Mouse (Mus musculus) kidney, adult 11 months (tissue): ENCODE data around the gene Ogdh.
A peak's percentile ranks its signal among the peaks of the same experiment; 100 is the strongest.
"Not testable (repeated sequence)": the region's sequence is repeated elsewhere in the genome, so short reads cannot be mapped to it uniquely, and the experiment has no call there.

Experiments
- DNase-seq: peaks from one replicate; pipeline ENCODE4 v3.0.0; 2022

Ogdh gene

DNA sequence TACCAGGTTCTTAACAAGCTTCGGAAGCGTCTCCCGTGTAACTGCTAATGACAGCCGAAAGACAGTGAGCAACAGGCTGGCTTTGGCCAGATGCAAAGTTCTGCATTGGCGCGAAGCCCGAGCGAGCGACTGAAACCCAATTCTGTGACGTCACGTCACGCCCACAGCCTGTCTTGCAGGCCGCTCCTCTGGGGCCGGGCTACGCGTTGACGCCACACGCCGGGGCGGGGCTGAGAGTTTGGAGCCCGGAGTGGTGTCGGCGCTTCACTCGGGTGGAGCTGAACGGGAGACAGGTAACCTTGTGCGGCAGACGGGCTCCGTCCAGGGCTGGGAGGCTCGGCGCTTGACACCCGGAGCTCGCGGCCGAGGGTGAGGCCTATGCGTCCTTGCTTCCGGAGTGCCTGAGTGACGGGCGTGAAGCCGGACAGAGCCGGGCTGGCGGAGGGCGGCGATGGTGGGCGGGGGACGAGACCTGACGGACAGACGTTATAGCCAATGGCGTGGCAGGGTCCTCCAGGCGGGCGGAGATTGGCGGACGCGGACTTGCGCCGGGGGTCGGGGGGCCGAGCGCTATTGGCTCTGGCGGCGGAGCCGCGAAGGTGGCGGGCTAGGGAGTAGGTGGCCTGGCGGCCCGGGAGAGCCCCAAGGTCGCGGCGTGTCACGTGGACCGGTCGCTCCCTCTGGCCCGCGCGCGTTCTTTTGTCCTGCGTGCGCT, at the start of gene Ogdh:
Ogdh (plus strand) TSS at position 233 of the 715 bp plus-strand sequence.
- DNase-seq, result peak; percentile 98

DNA sequence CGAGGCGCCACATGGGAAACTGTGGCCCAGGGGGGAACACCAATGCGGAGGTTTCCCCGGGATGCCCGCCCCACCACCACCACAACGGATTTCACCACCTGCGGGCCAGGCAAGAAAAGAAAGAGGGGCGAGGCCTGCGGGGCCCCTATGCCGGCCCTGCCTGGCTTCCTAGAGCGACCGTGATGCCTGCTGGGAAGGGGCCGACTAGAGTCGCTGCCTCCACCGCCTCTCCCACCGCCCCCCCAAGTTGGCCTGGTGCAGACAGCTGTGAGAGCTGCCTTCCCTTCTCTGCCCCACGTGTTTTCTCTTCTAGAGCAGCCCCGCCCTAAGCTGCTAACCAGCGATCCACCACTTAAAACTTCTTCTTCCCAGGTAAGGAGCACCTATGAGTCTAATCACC, 46.7 kb upstream of the Ogdh start:
- no peak for DNase-seq

- DNase-seq, result no peak
Observed at GRCm38 (mm10) chr11:6252248-6252647, 39.2 kb upstream of the Ogdh start.

DNA sequence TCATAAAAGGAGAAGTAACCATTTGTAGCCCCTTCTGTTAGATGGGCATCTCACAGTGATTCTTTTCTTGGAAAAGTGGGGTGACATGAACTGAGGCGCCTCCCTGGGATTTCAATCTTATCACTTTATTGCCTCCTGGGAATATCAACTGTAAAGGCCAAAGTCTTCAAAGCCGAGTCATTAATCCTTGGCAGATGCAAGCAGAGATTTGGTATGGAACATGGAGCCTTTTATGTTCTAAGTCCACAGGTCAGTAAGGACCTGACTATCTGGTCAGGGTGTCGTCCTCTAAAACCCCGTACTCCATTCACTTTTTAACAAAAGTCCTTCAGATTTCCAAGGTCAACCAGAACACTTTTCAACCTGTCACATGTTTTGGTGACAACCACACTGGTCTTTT, 38.6 kb upstream of the Ogdh start:
- DNase-seq, result no peak

GRCm38 (mm10) chr11:6254602-6255001, 36.8 kb upstream of the Ogdh start:
- not testable (repeated sequence) for DNase-seq

- peak; percentile 44 for DNase-seq
Observed at GRCm38 (mm10) chr11:6256490-6257072, 34.9 kb upstream of the Ogdh start.

- DNase-seq, result no peak
Observed at GRCm38 (mm10) chr11:6259413-6259812, 32.0 kb upstream of the Ogdh start.

DNA sequence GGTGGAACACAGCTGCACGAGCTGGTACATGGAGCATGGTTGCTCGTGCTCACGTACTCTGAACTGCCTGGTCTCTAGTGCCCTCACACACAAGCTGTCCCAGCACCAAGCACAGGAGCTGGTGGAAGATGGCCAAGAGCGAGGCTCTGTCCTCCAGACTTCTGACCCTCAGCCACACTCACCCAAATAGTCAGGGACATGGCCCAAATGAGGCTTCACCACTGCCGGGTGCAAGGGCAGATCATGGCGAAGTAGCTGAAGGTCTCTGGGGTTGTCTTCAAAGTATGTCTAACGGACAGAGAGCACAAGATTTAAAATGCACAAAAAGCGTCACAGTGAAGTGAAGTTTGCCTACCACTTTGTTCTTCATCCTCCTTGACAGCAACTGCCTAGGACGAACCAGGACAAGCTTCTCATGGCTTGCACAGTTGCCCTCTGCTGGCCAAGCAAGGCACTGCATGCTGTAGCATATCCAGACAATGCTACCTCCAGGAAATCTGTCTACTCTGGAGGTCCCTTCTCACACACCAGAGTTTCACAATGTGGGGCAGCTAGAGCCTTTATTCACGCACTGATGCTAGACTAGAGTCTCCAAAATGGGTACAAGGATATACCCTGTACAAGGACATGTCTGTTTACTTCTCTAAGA, 29.9 kb upstream of the Ogdh start:
- DNase-seq, result no peak

- no peak for DNase-seq
Observed at GRCm38 (mm10) chr11:6266621-6267020, 24.8 kb upstream of the Ogdh start.

- peak; percentile 94 for DNase-seq
Observed at GRCm38 (mm10) chr11:6267320-6268254, 23.8 kb upstream of the Ogdh start, which contains the start of gene Ddx56. TSS of gene Ddx56 (minus strand) at chr11:6267772.

GRCm38 (mm10) chr11:6273607-6274006, 17.8 kb upstream of the Ogdh start:
- DNase-seq, result peak; percentile 45

GRCm38 (mm10) chr11:6274387-6275093, 16.9 kb upstream of the Ogdh start, which contains the start of gene Tmed4:
TSS of gene Tmed4 (minus strand) at chr11:6274870.
- DNase-seq, result peak; percentile 98

DNA sequence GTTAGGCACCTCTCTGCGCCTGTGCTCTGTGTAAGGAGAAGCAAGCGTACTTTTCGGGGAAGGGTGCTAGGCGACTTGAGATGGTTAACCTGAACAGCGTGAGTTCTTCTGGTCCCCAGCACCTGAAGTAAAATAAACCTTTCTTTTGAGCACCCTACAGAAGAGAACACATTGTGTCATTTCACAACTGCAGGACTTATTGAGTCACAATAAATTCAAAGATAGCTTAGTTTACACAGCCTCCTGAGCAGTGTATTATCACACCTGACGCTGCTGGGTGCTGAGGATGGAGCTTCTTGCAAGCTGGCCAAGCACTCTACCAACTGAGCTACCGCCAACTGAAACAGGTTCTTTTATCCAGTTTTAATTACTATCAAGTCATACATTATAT, 16.3 kb upstream of the Ogdh start:
- no peak for DNase-seq

DNA sequence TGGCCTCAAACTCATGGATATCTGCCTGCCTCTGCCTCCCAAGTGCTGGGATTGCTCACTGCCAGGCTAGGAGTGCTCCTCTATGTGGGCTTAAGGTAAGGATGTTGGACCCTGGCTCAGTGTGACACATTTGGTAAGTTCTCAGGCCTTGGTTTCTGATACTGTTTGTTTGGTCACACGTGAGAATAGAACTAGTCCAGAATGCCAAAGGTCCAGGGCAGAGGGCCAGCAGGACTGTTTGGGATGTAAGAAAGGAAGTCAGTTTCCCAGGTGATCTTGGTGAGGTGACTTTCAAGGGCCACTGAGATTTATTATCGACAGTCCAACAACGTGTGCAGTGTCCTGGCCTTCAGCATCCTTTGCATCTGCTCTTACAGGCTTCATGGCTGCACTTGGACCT, 15.0 kb upstream of the Ogdh start:
- no peak for DNase-seq

DNA sequence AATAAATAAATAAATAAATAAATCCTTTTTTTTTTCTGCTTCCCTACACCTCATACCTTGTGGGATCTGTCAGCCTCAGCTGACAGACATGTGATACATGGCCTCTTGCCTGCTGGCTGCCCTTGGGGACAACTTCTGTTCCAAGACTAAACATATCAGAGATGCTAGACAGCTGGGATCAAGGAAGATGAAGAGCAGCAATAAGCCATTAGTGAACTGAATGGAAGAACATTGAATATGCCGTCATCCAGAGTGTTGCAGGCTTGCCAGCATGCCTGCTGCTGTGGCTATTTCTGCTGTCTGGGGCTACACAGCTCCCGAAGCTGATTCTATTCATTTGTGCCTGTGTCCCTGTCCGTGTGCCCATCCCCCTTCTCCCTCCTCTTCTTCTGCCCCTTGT, 8.5 kb upstream of the Ogdh start:
- DNase-seq, result no peak

- DNase-seq, result no peak
Observed at GRCm38 (mm10) chr11:6290138-6290537, 1.3 kb upstream of the Ogdh start.

- no peak for DNase-seq
Observed at GRCm38 (mm10) chr11:6290883-6291282, 550 bp upstream of the Ogdh start.

GRCm38 (mm10) chr11:6292116-6292987, 919 bp downstream of the Ogdh start:
- peak; percentile 94 for DNase-seq

GRCm38 (mm10) chr11:6292988-6293349, 1.5 kb downstream of the Ogdh start:
- no peak for DNase-seq

GRCm38 (mm10) chr11:6293601-6294000, 2.2 kb downstream of the Ogdh start:
- no peak for DNase-seq

GRCm38 (mm10) chr11:6294632-6295031, 3.2 kb downstream of the Ogdh start:
- no peak for DNase-seq
